Mouse (Mus musculus): ENCODE results near the gene Zfp365. TPM values are rescaled to one million over a fixed set of nuclear protein-coding genes. Genes with fewer than 3 reads are reported as not detected.

Zfp365 gene
- polyA plus RNA-seq, 1 experiment from 2014 or later, result 0.03 TPM

- no peak overlapping the region for H3K4me3 ChIP-seq (replicated peaks)
- no peak overlapping the region for H3K4me2 ChIP-seq
- no peak overlapping the region for H3K9ac ChIP-seq
- H3K4me1 ChIP-seq (replicated peaks), result no peaks in the 10 kb centered on the region
- H3K27me3 ChIP-seq, result no peaks in the 10 kb centered on the region
- no peaks in the 10 kb centered on the region for H3K36me3 ChIP-seq (replicated peaks)
- 39% methylated on average over 8 of the region's 8 CpGs for WGBS (ENCODE audit: insufficient replicate concordance)
- ATAC-seq (ENCODE audit: insufficient read depth), result no peak
- no peak overlapping the region for H3K27ac ChIP-seq (replicated peaks)
- H3K9me3 ChIP-seq (replicated peaks), result no peaks in the 10 kb centered on the region
These were observed 15.4 kb upstream of the Zfp365 start for GRCm38 (mm10) chr10:67927718-67928455.

GRCm38 (mm10) chr10:67924030-67924429 is 11.6 kb upstream of the Zfp365 start:
- ATAC-seq (ENCODE audit: insufficient read depth), result no peak
- Histone ChIP-seq H3K9me3 (replicated peaks) (no peaks in the 10 kb centered on the region), H3K4me3 (replicated peaks) (no peak overlapping the region), H3K4me2 (no peak overlapping the region), H3K4me1 (replicated peaks) (no peaks in the 10 kb centered on the region), H3K36me3 (replicated peaks) (no peaks in the 10 kb centered on the region), H3K27me3 (no peaks in the 10 kb centered on the region), H3K27ac (replicated peaks) (no peak overlapping the region), H3K9ac (no peak overlapping the region)
- 50% methylated on average over 7 of the region's 7 CpGs for WGBS (ENCODE audit: insufficient replicate concordance)

GRCm38 (mm10) chr10:67921777-67922176 is 9.3 kb upstream of the Zfp365 start:
- 72% methylated on average over 6 of the region's 6 CpGs for WGBS (ENCODE audit: insufficient replicate concordance)
- Histone ChIP-seq H3K4me3 (replicated peaks) (no peak overlapping the region), H3K27ac (replicated peaks) (no peak overlapping the region), H3K4me1 (replicated peaks) (no peaks in the 10 kb centered on the region), H3K9ac (no peak overlapping the region), H3K27me3 (no peaks in the 10 kb centered on the region), H3K9me3 (replicated peaks) (no peaks in the 10 kb centered on the region), H3K36me3 (replicated peaks) (no peaks in the 10 kb centered on the region), H3K4me2 (no peak overlapping the region)
- no peak for ATAC-seq (ENCODE audit: insufficient read depth)

GRCm38 (mm10) chr10:67919706-67920105 is 7.2 kb upstream of the Zfp365 start:
- H3K36me3 ChIP-seq (replicated peaks), result no peaks in the 10 kb centered on the region
- no peak overlapping the region for H3K27ac ChIP-seq (replicated peaks)
- no peak overlapping the region for H3K4me2 ChIP-seq
- no peak for ATAC-seq (ENCODE audit: insufficient read depth)
- no peak overlapping the region for H3K4me3 ChIP-seq (replicated peaks)
- 69% methylated on average over 4 of the region's 4 CpGs for WGBS (ENCODE audit: insufficient replicate concordance)
- H3K27me3 ChIP-seq, result no peaks in the 10 kb centered on the region
- no peaks in the 10 kb centered on the region for H3K4me1 ChIP-seq (replicated peaks)
- H3K9me3 ChIP-seq (replicated peaks), result no peaks in the 10 kb centered on the region
- no peak overlapping the region for H3K9ac ChIP-seq

- no peak for ATAC-seq (ENCODE audit: insufficient read depth)
- WGBS (ENCODE audit: insufficient replicate concordance), result 56% methylated on average over 4 of the region's 4 CpGs
These were observed 5.9 kb upstream of the Zfp365 start for GRCm38 (mm10) chr10:67918194-67918899.

GRCm38 (mm10) chr10:67917356-67917755 is 4.9 kb upstream of the Zfp365 start:
- 43% methylated on average over 7 of the region's 7 CpGs for WGBS (ENCODE audit: insufficient replicate concordance)
- H3K9ac ChIP-seq, result no peak overlapping the region
- H3K27ac ChIP-seq (replicated peaks), result no peak overlapping the region

More at GRCm38 (mm10) chr10:67918194-67918899, 5.9 kb upstream of the Zfp365 start:
- Histone ChIP-seq H3K9me3 (replicated peaks) (no peaks in the 10 kb centered on the region), H3K4me2 (no peak overlapping the region), H3K27me3 (no peaks in the 10 kb centered on the region; the same call in 1 of the 2 replicates), H3K4me1 (replicated peaks) (no peaks in the 10 kb centered on the region), H3K27ac (replicated peaks) (no peak overlapping the region), H3K9ac (no peak overlapping the region), H3K4me3 (replicated peaks) (no peak overlapping the region), H3K36me3 (replicated peaks) (no peaks in the 10 kb centered on the region)

GRCm38 (mm10) chr10:67911447-67912336 is 770 bp downstream of the Zfp365 start:
- H3K4me3 ChIP-seq (replicated peaks), result peak overlapping the region; percentile 49
- no peaks in the 10 kb centered on the region for H3K4me1 ChIP-seq (replicated peaks)
- no peak overlapping the region for H3K9ac ChIP-seq
- peak overlapping the region; percentile 71 for H3K4me2 ChIP-seq
- no peaks in the 10 kb centered on the region for H3K9me3 ChIP-seq (replicated peaks)
- WGBS (ENCODE audit: insufficient replicate concordance), result 19% methylated on average over 33 of the region's 33 CpGs
- no peaks in the 10 kb centered on the region for H3K36me3 ChIP-seq (replicated peaks)
- no peak for ATAC-seq (ENCODE audit: insufficient read depth)
- no peak overlapping the region for H3K27ac ChIP-seq (replicated peaks)
- peaks cover 22% of the 10 kb centered on the region for H3K27me3 ChIP-seq

More at GRCm38 (mm10) chr10:67917356-67917755, 4.9 kb upstream of the Zfp365 start:
- no peak for ATAC-seq (ENCODE audit: insufficient read depth)
- no peak overlapping the region for H3K4me3 ChIP-seq (replicated peaks)
- no peaks in the 10 kb centered on the region for H3K9me3 ChIP-seq (replicated peaks)
- H3K4me2 ChIP-seq, result no peak overlapping the region
- no peaks in the 10 kb centered on the region for H3K36me3 ChIP-seq (replicated peaks)
- peaks cover 8% of the 10 kb centered on the region for H3K27me3 ChIP-seq
- H3K4me1 ChIP-seq (replicated peaks), result no peaks in the 10 kb centered on the region

GRCm38 (mm10) chr10:67907931-67908330 is 4.5 kb downstream of the Zfp365 start:
- H3K36me3 ChIP-seq (replicated peaks), result no peaks in the 10 kb centered on the region
- no peak overlapping the region for H3K27ac ChIP-seq (replicated peaks)
- no peaks in the 10 kb centered on the region for H3K9me3 ChIP-seq (replicated peaks)
- ATAC-seq (ENCODE audit: insufficient read depth), result no peak
- no peaks in the 10 kb centered on the region for H3K4me1 ChIP-seq (replicated peaks)
- no peak overlapping the region for H3K4me2 ChIP-seq
- H3K27me3 ChIP-seq, result peaks cover 19% of the 10 kb centered on the region
- no peak overlapping the region for H3K4me3 ChIP-seq (replicated peaks)
- WGBS (ENCODE audit: insufficient replicate concordance), result 78% methylated on average over 4 of the region's 4 CpGs
- H3K9ac ChIP-seq, result no peak overlapping the region

- H3K27ac ChIP-seq (replicated peaks), result no peak overlapping the region
- H3K27me3 ChIP-seq, result peaks cover 10% of the 10 kb centered on the region
- H3K36me3 ChIP-seq (replicated peaks), result no peaks in the 10 kb centered on the region
- no peak overlapping the region for H3K9ac ChIP-seq
- H3K4me1 ChIP-seq (replicated peaks), result no peaks in the 10 kb centered on the region
- no peak overlapping the region for H3K4me2 ChIP-seq
- H3K4me3 ChIP-seq (replicated peaks), result no peak overlapping the region
- no peak for ATAC-seq (ENCODE audit: insufficient read depth)
- H3K9me3 ChIP-seq (replicated peaks), result no peaks in the 10 kb centered on the region
- WGBS (ENCODE audit: insufficient replicate concordance), result 77% methylated on average over 2 of the region's 2 CpGs
These were observed 5.5 kb downstream of the Zfp365 start for GRCm38 (mm10) chr10:67906926-67907325.

GRCm38 (mm10) chr10:67906063-67906462 is 6.4 kb downstream of the Zfp365 start:
- no peaks in the 10 kb centered on the region for H3K9me3 ChIP-seq (replicated peaks)
- WGBS (ENCODE audit: insufficient replicate concordance), result 43% methylated on average over 4 of the region's 4 CpGs
- ATAC-seq (ENCODE audit: insufficient read depth), result no peak

GRCm38 (mm10) chr10:67903387-67903786 is 9.1 kb downstream of the Zfp365 start:
- no peak for ATAC-seq (ENCODE audit: insufficient read depth)
- WGBS (ENCODE audit: insufficient replicate concordance), result 61% methylated on average over 7 of the region's 7 CpGs
- no peaks in the 10 kb centered on the region for H3K4me1 ChIP-seq (replicated peaks)
- no peak overlapping the region for H3K4me3 ChIP-seq (replicated peaks)
- H3K27ac ChIP-seq (replicated peaks), result no peak overlapping the region
- H3K36me3 ChIP-seq (replicated peaks), result no peaks in the 10 kb centered on the region
- H3K9me3 ChIP-seq (replicated peaks), result no peaks in the 10 kb centered on the region
- H3K4me2 ChIP-seq, result no peak overlapping the region
- no peaks in the 10 kb centered on the region for H3K27me3 ChIP-seq
- H3K9ac ChIP-seq, result no peak overlapping the region

More at GRCm38 (mm10) chr10:67906063-67906462, 6.4 kb downstream of the Zfp365 start:
- no peak overlapping the region for H3K27ac ChIP-seq (replicated peaks)
- 0 out of 2 replicates have a peak, but pooled peaks cover 2% of the 10 kb centered on the region for H3K27me3 ChIP-seq
- H3K4me2 ChIP-seq, result no peak overlapping the region
- H3K9ac ChIP-seq, result no peak overlapping the region
- H3K36me3 ChIP-seq (replicated peaks), result no peaks in the 10 kb centered on the region
- H3K4me1 ChIP-seq (replicated peaks), result no peaks in the 10 kb centered on the region
- no peak overlapping the region for H3K4me3 ChIP-seq (replicated peaks)
